Mouse (Mus musculus) heart, postnatal 0 days (tissue): ENCODE results near the gene Kitl. TPM values are rescaled to one million over a fixed set of nuclear protein-coding genes. Genes with fewer than 3 reads are reported as not detected.

Source experiments
- ATAC-seq: fragments of 200-750 bp; cut with Nextera tagmentation; 2 replicates; pipeline ENCODE4 v1.8.0; 2017; ENCODE audit warnings: low read depth, moderate number of reproducible peaks, moderate library complexity; ENCODE audit not compliant: insufficient read depth
- DNase-seq: peaks from one replicate; pipeline ENCODE4 v3.0.0-alpha.2; 2016; ENCODE audit warnings: low spot score
- H3K27ac ChIP-seq: fragments of 300-500 bp; sonication (generic); 2 replicates; pipeline ENCODE4 v1.5.1; 2014; ENCODE audit warnings: low read depth, mild to moderate bottlenecking
- H3K27me3 ChIP-seq: fragments of 300-500 bp; sonication (generic); 2 replicates; pipeline ENCODE4 v1.6.1; 2014; ENCODE audit warnings: low read length, mixed read lengths; ENCODE audit not compliant: control insufficient read depth, insufficient read depth
- H3K36me3 ChIP-seq: fragments of 300-500 bp; sonication (generic); replicated peaks from 2 replicates; pipeline ENCODE4 v1.6.1; 2014; ENCODE audit warnings: low read length, mixed read lengths; ENCODE audit not compliant: control insufficient read depth, insufficient read depth
- H3K4me1 ChIP-seq: fragments of 300-500 bp; sonication (generic); 2 replicates; pipeline ENCODE4 v1.6.1; 2014; ENCODE audit warnings: antibody characterized with exemption; ENCODE audit not compliant: control insufficient read depth, insufficient read depth
- H3K4me2 ChIP-seq: fragments of 300-500 bp; sonication (generic); 2 replicates; pipeline ENCODE4 v1.6.1; 2014; ENCODE audit warnings: low read depth, mild to moderate bottlenecking, low read length, moderate library complexity
- H3K4me3 ChIP-seq: fragments of 300-500 bp; sonication (generic); 2 replicates; pipeline ENCODE4 v1.5.1; 2014; ENCODE audit warnings: low read depth, low read length
- H3K9ac ChIP-seq: fragments of 300-500 bp; sonication (generic); replicated peaks from 2 replicates; pipeline ENCODE4 v1.6.1; 2014; ENCODE audit warnings: low read depth, low read length, mixed read lengths
- H3K9me3 ChIP-seq: fragments of 300-500 bp; sonication (generic); replicated peaks from 2 replicates; pipeline ENCODE4 v1.6.1; 2016; ENCODE audit warnings: low read length; ENCODE audit not compliant: control insufficient read depth
- CTCF ChIP-seq: IDR thresholded peaks from 2 replicates; pipeline ENCODE4 v1.5.1; 2016; ENCODE audit warnings: antibody characterized with exemption, control low read depth, low read depth
- EP300 ChIP-seq: IDR thresholded peaks from 2 replicates; pipeline ENCODE4 v1.6.1; 2016; ENCODE audit warnings: antibody characterized with exemption, low read depth
- WGBS: fragments of 180-500 bp; shearing (Covaris S2); extraction: QIAGEN DNeasy Blood & Tissue Kit; methylation state at CpG from one replicate; pipeline ENCODE4 v1.1.7; 2014; 5-methylcytosine and 5-hydroxymethylcytosine counted together
- microRNA-seq: library from miRNA; unstranded; fragments of <30 nt; microRNA quantifications from one replicate; pipeline ENCODE4, GENCODE M21; 2016
- polyA plus RNA-seq: library from polyadenylated mRNA; unstranded; fragments of >200 nt; fragmentation: Nextera tagmentation; extraction: Ambion mirVana; gene quantifications from 2 replicates; pipeline ENCODE4 v1.2.1, GENCODE M21; 2015
- total RNA-seq: library from RNA; depleted of rRNA; stranded (reverse); fragments of >200 nt; gene quantifications from 2 replicates; pipeline ENCODE4 v1.2.3, GENCODE M21; 2014; ENCODE audit warnings: low replicate concordance

Gene Kitl
- total and polyA plus RNA-seq, 2 experiments from 2014 or later: 18.5 to 23.7 TPM

DNA sequence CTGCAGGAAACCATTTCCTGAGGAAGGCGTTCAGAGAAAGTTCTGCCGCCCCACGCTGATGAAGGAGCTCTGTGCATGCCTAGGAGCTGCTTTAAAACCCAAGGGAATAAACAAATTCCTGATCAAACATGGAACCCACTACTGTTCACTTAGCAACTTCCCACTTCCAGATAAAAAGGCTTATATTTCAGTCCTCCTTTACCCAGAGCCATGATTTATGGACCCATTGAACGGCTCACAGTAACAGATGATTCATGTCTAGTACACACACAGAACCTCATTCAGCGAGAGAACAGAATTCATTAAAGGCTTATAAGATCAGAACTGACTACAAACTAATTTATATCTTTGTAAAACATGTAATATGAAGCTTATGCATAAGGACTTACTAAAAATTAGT, 109.0 kb downstream of the Kitl start:
- 82% methylated on average over 5 of the region's 5 CpGs for WGBS
- H3K4me1 ChIP-seq: no peaks in the 10 kb centered on the region
- no peak overlapping the region for H3K4me2 ChIP-seq
- TF ChIP-seq CTCF: no peak
- TF ChIP-seq EP300: no peak
- H3K9ac ChIP-seq: no peak overlapping the region
- H3K27ac ChIP-seq: no peak overlapping the region
- H3K36me3 ChIP-seq: no peaks in the 10 kb centered on the region
- no peak overlapping the region for H3K4me3 ChIP-seq
- H3K9me3 ChIP-seq: no peaks in the 10 kb centered on the region
- no peak for ATAC-seq
- no peaks in the 10 kb centered on the region for H3K27me3 ChIP-seq
- no peak for DNase-seq

DNA sequence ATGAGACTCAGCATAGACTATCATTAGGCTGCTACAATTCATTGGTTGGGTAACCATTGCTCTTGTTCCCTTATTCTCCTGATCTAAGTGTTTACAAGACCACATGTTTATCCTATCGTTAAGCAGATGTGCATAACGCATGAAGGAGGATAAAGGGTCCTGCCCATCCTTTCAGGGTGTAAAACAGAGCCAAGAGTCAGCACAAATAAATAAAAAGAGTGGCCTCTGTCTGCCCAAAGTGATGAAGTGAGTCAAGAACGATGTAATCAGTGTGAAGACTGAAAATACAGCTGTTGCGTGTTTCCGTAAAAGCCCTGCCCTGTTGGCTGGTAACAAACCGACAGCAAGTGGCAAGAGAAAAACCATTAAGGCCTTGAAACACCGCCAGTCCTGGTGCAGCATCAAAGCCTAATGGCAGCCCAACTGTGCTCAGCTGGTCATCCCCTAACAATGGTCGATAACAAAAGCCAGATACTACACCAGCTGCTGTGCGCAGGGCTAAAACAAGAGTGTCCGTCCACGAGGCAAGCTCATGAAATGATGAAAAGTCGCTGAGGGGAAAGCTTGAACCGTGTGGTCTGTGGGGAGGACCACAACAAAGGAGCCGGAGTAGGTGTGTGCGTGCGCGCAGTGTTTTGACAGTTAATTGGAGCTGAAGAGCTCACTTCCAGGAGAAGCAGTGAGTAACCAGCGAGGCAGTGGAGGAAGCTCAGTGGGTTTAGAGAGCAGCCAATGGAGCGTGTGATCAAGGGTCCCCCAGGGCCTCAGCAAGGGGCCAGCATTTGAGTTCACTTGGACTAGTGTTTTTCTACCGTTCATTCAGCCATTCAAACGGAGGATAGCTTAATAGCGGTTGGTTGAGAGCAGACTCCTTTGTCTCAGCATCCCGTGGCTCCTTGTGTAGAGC, 112.7 kb downstream of the Kitl start:
- H3K27me3 ChIP-seq: no peaks in the 10 kb centered on the region
- no peak overlapping the region for H3K4me2 ChIP-seq
- H3K9me3 ChIP-seq: no peaks in the 10 kb centered on the region
- TF ChIP-seq EP300: no peak
- no peak for TF ChIP-seq CTCF
- ATAC-seq (no peak), DNase-seq (no peak)
- WGBS: 78% methylated on average over 23 of the region's 23 CpGs
- no peak overlapping the region for H3K9ac ChIP-seq
- H3K4me1 ChIP-seq: no peaks in the 10 kb centered on the region
- H3K36me3 ChIP-seq: no peaks in the 10 kb centered on the region
- no peak overlapping the region for H3K27ac ChIP-seq
- no peak overlapping the region for H3K4me3 ChIP-seq

DNA sequence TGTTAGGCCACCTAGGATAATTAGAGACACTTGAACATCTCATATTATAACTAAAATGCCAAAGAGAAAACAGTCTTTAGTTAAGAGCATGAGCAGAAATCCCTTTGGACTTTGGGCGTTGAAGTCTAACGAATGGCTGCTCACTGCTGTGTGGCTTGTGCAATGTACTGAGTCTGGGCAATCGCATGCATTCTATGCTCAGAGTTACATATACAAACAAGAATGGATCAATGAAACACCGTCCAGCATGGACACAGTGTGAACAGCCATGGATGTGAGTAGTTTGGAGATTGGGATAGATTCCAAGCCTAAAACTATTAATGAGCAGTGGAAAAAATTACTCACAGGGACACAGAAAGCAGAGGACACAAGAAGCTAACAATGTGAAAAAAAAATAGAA, 116.2 kb downstream of the Kitl start:
- ATAC-seq (no peak), DNase-seq (no peak)
- WGBS: 77% methylated on average over 4 of the region's 4 CpGs
- TF ChIP-seq CTCF (no peak), EP300 (no peak)
- Histone ChIP-seq H3K4me3 (no peak overlapping the region), H3K4me1 (no peaks in the 10 kb centered on the region), H3K27ac (no peak overlapping the region), H3K4me2 (no peak overlapping the region), H3K27me3 (no peaks in the 10 kb centered on the region), H3K9ac (no peak overlapping the region), H3K36me3 (no peaks in the 10 kb centered on the region), H3K9me3 (no peaks in the 10 kb centered on the region)

DNA sequence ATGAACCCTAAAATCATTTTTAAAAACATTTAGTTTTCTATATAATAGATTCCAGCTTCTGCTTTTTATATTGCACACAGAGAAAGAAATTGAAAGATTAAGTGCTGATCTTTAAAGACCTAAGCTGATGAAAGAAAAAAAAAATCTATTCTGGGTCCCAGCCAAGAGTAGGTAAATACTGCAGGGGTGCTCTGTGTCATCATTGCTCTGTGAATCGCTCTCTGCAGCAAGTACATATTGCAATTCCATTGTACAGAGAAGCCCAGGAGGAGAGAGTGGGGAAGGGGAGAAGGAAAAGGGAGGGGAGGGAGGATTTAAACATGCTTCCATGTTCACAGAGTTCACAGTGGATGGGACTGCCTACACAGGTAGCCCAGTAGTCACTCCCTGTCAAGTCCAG, 116.9 kb downstream of the Kitl start:
- no peak for ATAC-seq
- Histone ChIP-seq H3K36me3 (no peaks in the 10 kb centered on the region), H3K27ac (no peak overlapping the region), H3K9me3 (no peaks in the 10 kb centered on the region), H3K9ac (no peak overlapping the region), H3K4me2 (no peak overlapping the region), H3K27me3 (no peaks in the 10 kb centered on the region), H3K4me1 (no peaks in the 10 kb centered on the region), H3K4me3 (no peak overlapping the region)
- TF ChIP-seq EP300: no peak
- no peak for TF ChIP-seq CTCF
- DNase-seq: no peak
- 92% methylated on average over 1 of the region's 1 CpGs for WGBS

DNA sequence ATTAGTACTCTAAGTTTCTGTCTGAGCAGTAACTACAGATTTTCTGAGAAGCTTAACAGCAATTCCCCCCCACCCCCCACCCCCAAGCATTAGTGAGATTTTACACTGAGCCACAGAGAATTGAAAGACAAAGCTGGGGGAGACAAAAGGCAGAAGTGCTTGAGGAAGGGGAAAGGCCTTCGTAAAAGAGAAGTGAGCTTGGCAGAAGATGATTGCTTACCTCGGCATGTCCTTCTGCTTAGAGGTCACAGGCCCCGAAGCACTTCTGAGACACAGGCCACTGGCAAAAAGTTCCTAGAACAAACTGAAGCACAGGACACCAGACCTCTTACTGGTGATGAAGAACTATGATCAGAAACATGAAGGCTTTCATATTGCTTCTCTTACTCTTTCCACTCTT, 123.1 kb downstream of the Kitl start:
- Histone ChIP-seq H3K27ac (no peak overlapping the region), H3K4me3 (no peak overlapping the region), H3K27me3 (no peaks in the 10 kb centered on the region), H3K9ac (no peak overlapping the region), H3K9me3 (no peaks in the 10 kb centered on the region), H3K4me1 (no peaks in the 10 kb centered on the region), H3K36me3 (no peaks in the 10 kb centered on the region), H3K4me2 (no peak overlapping the region)
- DNase-seq (no peak), ATAC-seq (no peak)
- no peak for TF ChIP-seq CTCF
- no peak for TF ChIP-seq EP300
- 50% methylated on average over 3 of the region's 3 CpGs for WGBS

DNA sequence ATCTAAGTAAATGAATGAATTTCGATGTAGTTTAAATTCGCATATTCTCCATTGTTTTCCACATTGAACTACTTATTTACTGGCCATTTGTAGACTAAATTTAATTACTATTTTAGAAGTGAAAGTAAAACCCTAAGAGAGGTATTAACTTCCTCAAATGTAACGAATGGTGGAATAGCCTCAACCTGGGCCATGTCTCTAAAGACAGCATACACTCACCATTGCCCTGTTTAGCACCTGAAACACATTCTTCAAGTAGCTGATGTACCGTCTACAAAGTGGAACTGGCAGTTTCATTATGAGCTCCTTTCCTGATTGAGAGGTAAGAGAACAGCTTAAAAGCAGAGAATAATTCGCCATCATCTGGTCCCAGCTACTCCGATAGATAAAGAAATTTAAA, 132.7 kb downstream of the Kitl start:
- no peak overlapping the region for H3K27ac ChIP-seq
- H3K4me3 ChIP-seq: no peak overlapping the region
- no peaks in the 10 kb centered on the region for H3K27me3 ChIP-seq
- no peak for DNase-seq
- TF ChIP-seq EP300 (no peak), CTCF (no peak)
- no peak for ATAC-seq
- no peak overlapping the region for H3K9ac ChIP-seq
- H3K4me1 ChIP-seq: no peaks in the 10 kb centered on the region
- no peaks in the 10 kb centered on the region for H3K9me3 ChIP-seq
- no peak overlapping the region for H3K4me2 ChIP-seq
- H3K36me3 ChIP-seq: no peaks in the 10 kb centered on the region
- WGBS: 89% methylated on average over 6 of the region's 6 CpGs

Small RNA genes lying within 50 kb of the gene (microRNA-seq; reads per million reads assigned to microRNA genes)
- gene Gm22918 (not detected), gene Gm25287 (not detected)
